Mouse (Mus musculus): Measurements from ENCODE around the gene D430019H16Rik. TPM values are rescaled to one million over a fixed set of nuclear protein-coding genes. Genes with fewer than 3 reads are reported as not detected.

Gene D430019H16Rik
- polyA plus RNA-seq, 1 experiment from 2014 or later: 0.37 TPM

DNA sequence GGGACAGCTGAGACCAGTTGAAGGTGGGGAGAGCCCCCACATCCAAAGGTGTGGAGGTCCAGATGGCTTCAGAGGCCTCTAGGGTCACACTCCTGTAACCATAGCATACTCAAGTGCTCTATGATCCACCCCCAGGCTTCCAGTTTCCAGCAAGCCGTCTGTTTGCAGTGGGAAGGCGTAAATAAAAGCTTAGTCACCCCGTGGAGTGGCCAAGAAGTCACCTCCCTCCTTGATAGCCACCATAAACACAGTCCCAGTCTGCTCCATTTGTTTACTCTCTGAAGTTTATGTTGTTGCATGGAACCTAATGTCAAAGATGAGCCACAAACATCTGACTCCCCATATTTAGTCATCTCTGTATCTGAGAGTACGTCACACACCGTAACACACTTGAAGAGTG, 83.5 kb downstream of the D430019H16Rik start:
- no peak for ATAC-seq (ENCODE audit: insufficient number of reproducible peaks, low FRiP score)
- Histone ChIP-seq H3K4me3 (no peak overlapping the region), H3K27ac (ENCODE audit: poor library complexity, severe bottlenecking) (no peak overlapping the region), H3K9ac (no peak overlapping the region), H3K4me1 (replicated peaks) (peaks cover 6% of the 10 kb centered on the region; the same call in 1 of the 2 replicates), H3K4me2 (no peak overlapping the region), H3K9me3 (replicated peaks) (peaks cover 7% of the 10 kb centered on the region; the same call in 1 of the 2 replicates), H3K27me3 (replicated peaks) (peaks cover 11% of the 10 kb centered on the region; the same call in 1 of the 2 replicates), H3K36me3 (no peaks in the 10 kb centered on the region)
- 62% methylated on average over 5 of the region's 5 CpGs for WGBS

DNA sequence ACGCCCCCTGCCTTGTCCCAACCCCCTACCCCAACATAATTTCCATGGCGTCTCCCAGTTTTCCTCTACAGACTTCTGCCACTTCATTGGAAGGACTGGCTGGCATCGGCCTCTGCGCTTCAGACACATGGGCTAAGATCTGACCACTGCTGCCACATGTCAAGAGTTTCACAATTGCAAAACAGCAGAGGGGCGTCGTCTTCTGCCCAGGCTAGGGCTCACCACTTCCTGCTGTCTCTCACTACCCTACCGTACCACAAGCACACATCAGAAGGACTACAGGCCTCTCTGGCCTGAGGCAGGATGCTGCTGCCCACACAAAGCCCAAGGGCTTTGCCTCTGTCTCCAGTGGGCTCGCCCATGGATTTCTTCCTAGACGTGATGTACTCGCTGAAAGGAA, 86.0 kb downstream of the D430019H16Rik start:
- Histone ChIP-seq H3K9ac (no peak overlapping the region), H3K36me3 (no peaks in the 10 kb centered on the region), H3K27me3 (replicated peaks) (0 out of 2 replicates have a peak, but pooled peaks cover 15% of the 10 kb centered on the region), H3K4me3 (no peak overlapping the region), H3K4me1 (replicated peaks) (peaks cover 9% of the 10 kb centered on the region), H3K27ac (ENCODE audit: poor library complexity, severe bottlenecking) (no peak overlapping the region), H3K9me3 (replicated peaks) (peaks cover 7% of the 10 kb centered on the region; the same call in 1 of the 2 replicates), H3K4me2 (no peak overlapping the region)
- WGBS: 86% methylated on average over 10 of the region's 10 CpGs
- no peak for ATAC-seq (ENCODE audit: insufficient number of reproducible peaks, low FRiP score)

DNA sequence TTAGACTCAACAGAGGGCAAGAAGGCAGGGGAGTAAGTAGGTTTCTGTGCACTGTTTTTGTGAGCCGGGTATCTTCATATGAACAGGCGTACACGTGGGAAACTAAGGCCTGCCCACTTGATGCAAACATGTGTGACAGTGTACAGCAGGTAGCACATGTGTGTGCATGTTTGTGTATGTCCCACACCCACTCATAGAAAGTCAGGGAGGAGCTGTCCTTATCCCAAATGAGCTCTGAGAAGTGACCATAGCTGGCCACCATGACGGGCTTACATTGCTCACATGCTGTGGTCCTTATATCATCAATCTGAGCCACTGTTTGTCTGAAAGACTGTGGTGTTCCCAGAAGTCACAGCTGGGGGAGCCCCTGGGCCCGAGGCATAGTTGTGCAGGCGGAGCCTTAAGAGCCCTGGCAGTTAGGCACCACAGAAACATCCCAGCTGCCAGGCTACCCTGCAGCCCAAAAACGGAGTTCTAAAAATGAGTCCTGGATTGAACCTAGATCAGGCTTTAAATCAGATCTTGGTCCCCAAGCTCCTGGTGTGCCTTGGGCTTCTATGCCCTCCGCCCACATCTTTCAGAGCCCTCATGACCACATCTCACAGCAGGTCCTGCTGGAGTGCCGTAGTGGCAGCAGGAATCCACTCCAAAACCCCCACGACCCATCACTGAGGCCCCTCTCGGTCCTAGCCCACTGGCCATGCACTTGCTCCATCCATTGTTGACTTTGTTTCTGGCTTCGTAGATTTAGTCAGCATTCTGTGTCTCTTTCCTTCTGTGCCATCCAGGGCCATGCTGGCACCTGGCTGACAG, 88.1 kb downstream of the D430019H16Rik start:
- ATAC-seq (ENCODE audit: insufficient number of reproducible peaks, low FRiP score): no peak
- Histone ChIP-seq H3K27ac (ENCODE audit: poor library complexity, severe bottlenecking) (no peak overlapping the region), H3K9me3 (replicated peaks) (peaks cover 7% of the 10 kb centered on the region; the same call in 1 of the 2 replicates), H3K36me3 (no peaks in the 10 kb centered on the region), H3K4me1 (replicated peaks) (peaks cover 16% of the 10 kb centered on the region), H3K4me2 (no peak overlapping the region), H3K27me3 (replicated peaks) (0 out of 2 replicates have a peak, but pooled peaks cover 15% of the 10 kb centered on the region), H3K4me3 (no peak overlapping the region), H3K9ac (no peak overlapping the region)
- WGBS: 72% methylated on average over 12 of the region's 12 CpGs

DNA sequence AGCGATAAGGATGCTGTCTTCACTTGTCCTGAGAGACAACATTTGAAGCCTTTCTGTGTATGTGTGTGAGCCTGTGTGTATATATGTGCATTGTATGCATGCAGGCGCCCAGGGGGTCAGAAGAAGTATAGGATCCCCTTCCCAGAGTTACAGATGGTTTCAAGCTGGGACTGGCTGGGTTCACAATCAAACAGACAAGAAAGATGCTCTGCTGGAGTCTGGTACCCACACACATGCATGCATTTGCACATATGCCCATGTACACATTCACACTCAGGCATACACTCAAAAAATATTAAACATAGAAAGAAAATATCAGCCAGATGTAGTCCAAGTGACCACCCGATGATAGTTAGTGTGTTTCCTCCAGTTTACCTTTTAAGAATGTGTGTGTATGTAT, 88.9 kb downstream of the D430019H16Rik start:
- H3K9me3 ChIP-seq (replicated peaks): peaks cover 7% of the 10 kb centered on the region; the same call in 1 of the 2 replicates
- H3K27ac ChIP-seq (ENCODE audit: poor library complexity, severe bottlenecking): no peak overlapping the region
- ATAC-seq (ENCODE audit: insufficient number of reproducible peaks, low FRiP score): no peak
- H3K4me3 ChIP-seq: no peak overlapping the region
- WGBS: 80% methylated on average over 3 of the region's 3 CpGs
- no peak overlapping the region for H3K4me2 ChIP-seq
- no peak overlapping the region for H3K9ac ChIP-seq
- 0 out of 2 replicates have a peak, but pooled peaks cover 15% of the 10 kb centered on the region for H3K27me3 ChIP-seq (replicated peaks)
- no peaks in the 10 kb centered on the region for H3K36me3 ChIP-seq
- peaks cover 17% of the 10 kb centered on the region for H3K4me1 ChIP-seq (replicated peaks)

Other genes with a start within 250 kb of the D430019H16Rik start
- not detected in 2 replicates for gene Tcl1, start 231.1 kb upstream of the D430019H16Rik start, polyA plus RNA-seq (2016; fragmentation: Nextera tagmentation; extraction: Ambion mirVana)
- 0.10 and 0.15 TPM in 2 replicates for gene Tunar, start 120.0 kb upstream of the D430019H16Rik start, polyA plus RNA-seq (2016; fragmentation: Nextera tagmentation; extraction: Ambion mirVana)
- gene Bdkrb2, start 109.4 kb downstream of the D430019H16Rik start, polyA plus RNA-seq (2016; fragmentation: Nextera tagmentation; extraction: Ambion mirVana): 1.5 and 1.6 TPM in 2 replicates
- not detected in 2 replicates for gene Bdkrb1, start 149.2 kb downstream of the D430019H16Rik start, polyA plus RNA-seq (2016; fragmentation: Nextera tagmentation; extraction: Ambion mirVana)
- gene Gskip, start 231.0 kb downstream of the D430019H16Rik start, polyA plus RNA-seq (2016; fragmentation: Nextera tagmentation; extraction: Ambion mirVana): 21.3 and 24.4 TPM in 2 replicates
- 13.2 and 13.5 TPM in 2 replicates for gene Atg2b, start 231.4 kb downstream of the D430019H16Rik start, polyA plus RNA-seq (2016; fragmentation: Nextera tagmentation; extraction: Ambion mirVana)

Measured in heart, embryonic 12.5 days (tissue).